In the genomic region with DNA sequence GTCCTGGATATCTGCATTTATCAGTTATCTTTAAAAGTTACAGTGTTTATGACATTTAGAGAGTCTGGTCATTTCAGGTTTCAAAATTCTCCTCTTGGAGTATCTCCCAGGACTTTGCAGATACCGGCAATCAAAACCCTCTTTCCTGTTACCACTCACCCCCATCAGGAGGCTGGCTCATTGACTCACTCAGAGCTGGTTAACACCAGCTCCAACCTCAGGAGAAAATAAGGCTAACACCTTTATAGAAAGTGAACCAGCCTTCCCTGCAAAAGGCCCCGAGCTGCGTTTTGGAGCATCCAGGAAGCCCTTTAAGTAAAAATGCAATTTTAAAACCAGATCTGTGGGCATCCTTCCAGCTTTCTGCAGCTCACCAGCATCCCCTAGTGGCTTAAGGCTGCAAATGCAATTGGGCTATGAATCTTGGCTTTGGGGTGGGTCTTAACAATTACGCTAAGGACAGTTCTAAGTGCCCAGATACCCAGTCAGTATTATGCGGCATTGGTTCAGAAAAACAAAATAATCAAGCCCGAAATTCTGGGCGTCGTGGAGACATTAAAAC, we compare ENCODE assay signal across 7 mouse cellular contexts. TPM values are rescaled to one million over a fixed set of nuclear protein-coding genes. Genes with fewer than 3 reads are reported as not detected.
DNase-seq lines count a peak whose midpoint lies in the region; ATAC-seq and TF ChIP-seq lines count a peak whose summit lies in the region.

No protein-coding gene starts in this region.

- 9% methylated on average over 8 of the region's 8 CpGs for WGBS in hindbrain, embryonic 14.5 days
- WGBS in lung, embryonic 16.5 days, result 8% methylated on average over 8 of the region's 8 CpGs
- 12% methylated on average over 8 of the region's 8 CpGs for WGBS in stomach, postnatal 0 days

- no peaks in the 10 kb centered on the region for H3K36me3 ChIP-seq in hindbrain, embryonic 14.5 days (replicated peaks; ENCODE audit: control insufficient read depth, insufficient read depth)
- no peaks in the 10 kb centered on the region for H3K36me3 ChIP-seq in lung, embryonic 16.5 days (ENCODE audit: control insufficient read depth, insufficient read depth, low read length)
- no peaks in the 10 kb centered on the region for H3K36me3 ChIP-seq in stomach, postnatal 0 days (ENCODE audit: control insufficient read depth, insufficient read depth, low read length)

- H3K9ac ChIP-seq in hindbrain, embryonic 14.5 days, result no peak overlapping the region
- H3K9ac ChIP-seq in lung, embryonic 16.5 days (ENCODE audit: low read length), result no peak overlapping the region
- no peak overlapping the region for H3K9ac ChIP-seq in stomach, postnatal 0 days (ENCODE audit: low read length)

- peak; percentile 93 for TF ChIP-seq CTCF in stomach, postnatal 0 days (IDR thresholded peaks at IDR 0.05; ENCODE audit: low read depth)

- no peak overlapping the region for H3K4me3 ChIP-seq in hindbrain, embryonic 14.5 days (replicated peaks; ENCODE audit: low read length)
- H3K4me3 ChIP-seq in lung, embryonic 16.5 days (ENCODE audit: low read length), result no peak overlapping the region
- H3K4me3 ChIP-seq in stomach, postnatal 0 days (ENCODE audit: low read depth, low read length), result no peak overlapping the region

- DNase-seq in layer of hippocampus, adult 18-20 months (ENCODE audit: low spot score in 2 of 2), result peak; percentile 19 to 48
- DNase-seq in layer of hippocampus, adult 9-10 months (ENCODE audit: low spot score), result no peak
- peak; percentile 20 for DNase-seq in WW6 (ENCODE audit: low read depth, low spot score)
- peak; percentile 14 for DNase-seq in cerebellum, adult 8-10 months
- peak; percentile 88 for DNase-seq in hindbrain, embryonic 14.5 days (ENCODE audit: low spot score)
- DNase-seq in stomach, postnatal 0 days (ENCODE audit: low spot score), result peak; percentile 19

- no peaks in the 10 kb centered on the region for H3K4me1 ChIP-seq in hindbrain, embryonic 14.5 days (replicated peaks; ENCODE audit: control insufficient read depth, insufficient read depth, low read length)
- H3K4me1 ChIP-seq in lung, embryonic 16.5 days (replicated peaks; ENCODE audit: control insufficient read depth, insufficient read depth, low read length), result no peaks in the 10 kb centered on the region
- H3K4me1 ChIP-seq in stomach, postnatal 0 days (replicated peaks; ENCODE audit: control insufficient read depth, insufficient read depth), result no peaks in the 10 kb centered on the region

- no peak for TF ChIP-seq EP300 in stomach, postnatal 0 days (optimal IDR thresholded peaks at IDR 0.05)

- H3K9me3 ChIP-seq in hindbrain, embryonic 14.5 days (ENCODE audit: control insufficient read depth, low read length), result no peaks in the 10 kb centered on the region
- H3K9me3 ChIP-seq in lung, embryonic 16.5 days (ENCODE audit: control insufficient read depth, low read length), result no peaks in the 10 kb centered on the region
- no peaks in the 10 kb centered on the region for H3K9me3 ChIP-seq in stomach, postnatal 0 days (ENCODE audit: control insufficient read depth, low read length)

- no peak for ATAC-seq in hindbrain, embryonic 14.5 days (ENCODE audit: low FRiP score)
- peak; percentile 26; the same call in 1 of the 2 replicates for ATAC-seq in lung, embryonic 16.5 days (ENCODE audit: low read depth)
- no peak for ATAC-seq in stomach, postnatal 0 days (ENCODE audit: low FRiP score, low TSS enrichment)

- H3K27ac ChIP-seq in hindbrain, embryonic 14.5 days, result no peak overlapping the region
- no peak overlapping the region for H3K27ac ChIP-seq in lung, embryonic 16.5 days (ENCODE audit: low read length)
- H3K27ac ChIP-seq in stomach, postnatal 0 days (replicated peaks), result no peak overlapping the region

- H3K27me3 ChIP-seq in hindbrain, embryonic 14.5 days (ENCODE audit: control insufficient read depth, insufficient read depth, low read length), result no peaks in the 10 kb centered on the region
- no peaks in the 10 kb centered on the region for H3K27me3 ChIP-seq in lung, embryonic 16.5 days (ENCODE audit: control insufficient read depth, insufficient read depth, low read depth, low read length)
- no peaks in the 10 kb centered on the region for H3K27me3 ChIP-seq in stomach, postnatal 0 days (ENCODE audit: control insufficient read depth, insufficient read depth, low read length)

- no peak overlapping the region for H3K4me2 ChIP-seq in hindbrain, embryonic 14.5 days (replicated peaks)
- no peak overlapping the region for H3K4me2 ChIP-seq in lung, embryonic 16.5 days (ENCODE audit: low read depth, low read length)
- no peak overlapping the region for H3K4me2 ChIP-seq in stomach, postnatal 0 days (replicated peaks; ENCODE audit: low read depth)

RNA-seq across cellular contexts. Expression of a gene that starts 49.2 kb away (rescaled TPM):
- total RNA-seq in layer of hippocampus, adult 18-20 months (2021), result not detected
- polyA plus RNA-seq in hindbrain, embryonic 14.5 days (2014; fragmentation: Nextera tagmentation; extraction: Ambion mirVana), result 0.35 and 0.48 TPM in 2 replicates
- polyA plus RNA-seq in lung, embryonic 16.5 days (2015; fragmentation: Nextera tagmentation; extraction: Ambion mirVana), result not detected in 2 replicates
- 0.22 and 0.24 TPM in 2 replicates for polyA plus RNA-seq in stomach, postnatal 0 days (2015; fragmentation: Nextera tagmentation; extraction: Ambion mirVana)
